Mouse (Mus musculus) stomach, embryonic 16.5 days (tissue): ENCODE data around the gene Aprt. TPM values are rescaled to one million over a fixed set of nuclear protein-coding genes. Genes with fewer than 3 reads are reported as not detected.
"Not testable (repeated sequence)": the region's sequence is repeated elsewhere in the genome, so short reads cannot be mapped to it uniquely, and the experiment has no call there.

Source experiments
- ATAC-seq: fragments of 200-750 bp; cut with Nextera tagmentation; 2 replicates; pipeline ENCODE4 v1.8.0; 2017; ENCODE audit warnings: moderate number of reproducible peaks, moderate TSS enrichment; ENCODE audit not compliant: insufficient read depth, low FRiP score
- H3K27ac ChIP-seq: fragments of 300-500 bp; sonication (generic); 2 replicates; pipeline ENCODE4 v1.5.1; 2014; ENCODE audit warnings: low read length
- H3K27me3 ChIP-seq: fragments of 300-500 bp; sonication (generic); 2 replicates; pipeline ENCODE4 v1.6.1; 2014; ENCODE audit warnings: low read length, control low read depth, mixed read lengths; ENCODE audit not compliant: control insufficient read depth, insufficient read depth
- H3K36me3 ChIP-seq: fragments of 300-500 bp; sonication (generic); 2 replicates; pipeline ENCODE4 v1.6.1; 2014; ENCODE audit warnings: low read length; ENCODE audit not compliant: control insufficient read depth, insufficient read depth
- H3K4me1 ChIP-seq: fragments of 300-500 bp; sonication (generic); 2 replicates; pipeline ENCODE4 v1.6.1; 2014; ENCODE audit warnings: low read length, control low read depth, mixed read lengths; ENCODE audit not compliant: control insufficient read depth, insufficient read depth
- H3K4me2 ChIP-seq: fragments of 300-500 bp; sonication (generic); 2 replicates; pipeline ENCODE4 v1.6.1; 2014; ENCODE audit warnings: low read depth, low read length, mixed read lengths
- H3K4me3 ChIP-seq: fragments of 300-500 bp; sonication (generic); replicated peaks from 2 replicates; pipeline ENCODE4 v1.5.1; 2014; ENCODE audit warnings: mild to moderate bottlenecking, low read length
- H3K9ac ChIP-seq: fragments of 300-500 bp; sonication (generic); 2 replicates; pipeline ENCODE4 v1.6.1; 2014; ENCODE audit warnings: low read length
- H3K9me3 ChIP-seq: fragments of 300-500 bp; sonication (generic); replicated peaks from 2 replicates; pipeline ENCODE4 v1.6.1; 2016; ENCODE audit warnings: low read length, control low read depth; ENCODE audit not compliant: control insufficient read depth
- WGBS: fragments of 180-500 bp; shearing (Covaris S2); extraction: QIAGEN DNeasy Blood & Tissue Kit; methylation state at CpG from one replicate; pipeline ENCODE4 v1.1.7; 2014; 5-methylcytosine and 5-hydroxymethylcytosine counted together
- polyA plus RNA-seq: library from polyadenylated mRNA; unstranded; fragments of >200 nt; fragmentation: Nextera tagmentation; extraction: Ambion mirVana; gene quantifications from 2 replicates; pipeline ENCODE4 v1.2.1, GENCODE M21; 2015

Aprt gene
- polyA plus RNA-seq, 1 experiment from 2014 or later, result 345 TPM

GRCm38 (mm10) chr8:122577116-122577515, 407 bp upstream of the Aprt start:
- Histone ChIP-seq H3K27me3 (no peaks in the 10 kb centered on the region), H3K9me3 (no peaks in the 10 kb centered on the region), H3K9ac (peak overlapping the region; percentile 62), H3K36me3 (peaks cover 7% of the 10 kb centered on the region; the same call in 1 of the 2 replicates), H3K4me3 (peak overlapping the region; percentile 70), H3K4me2 (peak overlapping the region; percentile 91), H3K27ac (no peak overlapping the region; the same call in 1 of the 2 replicates), H3K4me1 (peaks cover 34% of the 10 kb centered on the region)
- ATAC-seq, result no peak
- 19% methylated on average over 10 of the region's 10 CpGs for WGBS

- H3K27ac ChIP-seq, result peak overlapping the region; percentile 82
- H3K9ac ChIP-seq, result peak overlapping the region; percentile 88
- peaks cover 34% of the 10 kb centered on the region for H3K4me1 ChIP-seq
- peak overlapping the region; percentile 91 for H3K4me2 ChIP-seq
- H3K4me3 ChIP-seq, result peak overlapping the region; percentile 70
- ATAC-seq, result peak; percentile 14; the same call in 1 of the 2 replicates
- H3K27me3 ChIP-seq, result no peaks in the 10 kb centered on the region
- peaks cover 16% of the 10 kb centered on the region for H3K36me3 ChIP-seq
- H3K9me3 ChIP-seq, result no peaks in the 10 kb centered on the region
- 14% methylated on average over 21 of the region's 21 CpGs for WGBS
These were observed 718 bp downstream of the Aprt start for GRCm38 (mm10) chr8:122575735-122576647.

GRCm38 (mm10) chr8:122575286-122575685, 1.4 kb downstream of the Aprt start:
- 53% methylated on average over 8 of the region's 8 CpGs for WGBS
- Histone ChIP-seq H3K9ac (peak overlapping the region; percentile 88), H3K4me3 (peak overlapping the region; percentile 70), H3K27me3 (no peaks in the 10 kb centered on the region), H3K36me3 (peaks cover 18% of the 10 kb centered on the region), H3K27ac (peak overlapping the region; percentile 82), H3K4me2 (peak overlapping the region; percentile 91), H3K9me3 (no peaks in the 10 kb centered on the region), H3K4me1 (peaks cover 34% of the 10 kb centered on the region)
- no peak for ATAC-seq

DNA sequence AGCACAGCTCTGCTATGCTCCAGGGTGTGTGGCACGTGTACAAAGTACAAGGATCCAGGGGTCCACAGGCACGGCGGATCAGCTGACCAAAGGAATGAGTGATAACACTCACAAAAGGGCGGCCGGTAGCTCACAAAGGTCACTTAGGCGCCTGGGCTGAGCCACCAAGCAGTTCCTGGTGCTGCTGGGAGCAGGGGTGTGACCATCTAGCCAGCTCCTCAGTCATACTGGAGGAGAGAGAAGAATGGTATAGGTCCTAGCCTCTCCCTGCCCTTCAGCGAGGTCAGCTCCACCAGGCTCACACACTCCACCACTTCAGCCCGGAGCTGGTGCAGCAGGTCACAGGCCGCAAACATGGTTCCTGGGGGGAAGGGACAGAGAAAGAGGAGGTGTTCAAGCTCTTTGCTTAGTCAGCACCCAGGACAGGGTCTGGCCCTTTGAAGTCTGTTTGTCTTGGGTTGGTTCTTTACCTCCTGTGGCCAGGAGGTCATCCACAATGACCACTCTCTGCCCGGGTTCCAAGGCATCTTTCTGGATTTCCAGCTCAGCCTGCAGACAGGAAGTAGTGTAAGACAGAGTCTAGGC, 1.9 kb downstream of the Aprt start:
- H3K9me3 ChIP-seq, result no peaks in the 10 kb centered on the region
- H3K4me1 ChIP-seq, result peaks cover 32% of the 10 kb centered on the region
- peak overlapping the region; percentile 88 for H3K9ac ChIP-seq
- ATAC-seq, result peak; percentile 21
- H3K27me3 ChIP-seq, result no peaks in the 10 kb centered on the region
- H3K4me2 ChIP-seq, result peak overlapping the region; percentile 91
- H3K4me3 ChIP-seq, result peak overlapping the region; percentile 70; the same call in 1 of the 2 replicates
- WGBS, result 26% methylated on average over 10 of the region's 10 CpGs
- H3K36me3 ChIP-seq, result peaks cover 21% of the 10 kb centered on the region
- H3K27ac ChIP-seq, result peak overlapping the region; percentile 82

- WGBS, result 38% methylated on average over 3 of the region's 3 CpGs
- H3K4me3 ChIP-seq, result no peak overlapping the region
- H3K27me3 ChIP-seq, result no peaks in the 10 kb centered on the region
- no peak for ATAC-seq
- H3K4me2 ChIP-seq, result no peak overlapping the region
- no peaks in the 10 kb centered on the region for H3K9me3 ChIP-seq
- H3K27ac ChIP-seq, result peak overlapping the region; percentile 82; the same call in 1 of the 2 replicates
- no peak overlapping the region for H3K9ac ChIP-seq
- H3K36me3 ChIP-seq, result peaks cover 21% of the 10 kb centered on the region
- peaks cover 32% of the 10 kb centered on the region for H3K4me1 ChIP-seq
These were observed 2.4 kb downstream of the Aprt start for GRCm38 (mm10) chr8:122574264-122574663.

DNA sequence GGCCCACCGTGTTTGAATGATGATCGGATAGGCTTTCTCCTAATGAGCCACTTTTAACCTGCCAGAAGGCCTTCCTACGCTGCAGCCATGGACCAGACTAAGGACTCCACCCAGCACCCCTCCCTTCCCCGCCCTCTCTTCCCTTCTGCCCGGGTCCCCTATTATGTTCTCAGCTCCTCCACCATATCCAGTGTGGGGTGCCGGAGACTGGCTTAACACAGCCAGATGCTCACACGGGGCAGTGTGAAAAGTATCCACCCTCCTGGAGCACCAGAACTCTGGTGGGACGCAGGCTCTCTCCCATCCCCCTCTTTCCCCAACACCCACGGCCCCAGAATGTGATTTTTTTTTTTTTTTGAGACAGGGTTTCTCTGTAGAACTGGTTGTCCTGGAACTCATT, 3.1 kb downstream of the Aprt start:
- WGBS, result 55% methylated on average over 9 of the region's 9 CpGs
- no peak for ATAC-seq
- no peak overlapping the region for H3K27ac ChIP-seq
- no peak overlapping the region for H3K4me2 ChIP-seq
- no peaks in the 10 kb centered on the region for H3K9me3 ChIP-seq
- H3K4me1 ChIP-seq, result peaks cover 34% of the 10 kb centered on the region
- H3K27me3 ChIP-seq, result no peaks in the 10 kb centered on the region
- H3K4me3 ChIP-seq, result no peak overlapping the region
- no peak overlapping the region for H3K9ac ChIP-seq
- peaks cover 21% of the 10 kb centered on the region for H3K36me3 ChIP-seq

- H3K27me3 ChIP-seq, H3K4me3 ChIP-seq, H3K9ac ChIP-seq, H3K27ac ChIP-seq, H3K9me3 ChIP-seq, ATAC-seq, H3K4me2 ChIP-seq: not testable (repeated sequence)
- peaks cover 34% of the 10 kb centered on the region for H3K4me1 ChIP-seq
- WGBS, result 51% methylated on average over 4 of the region's 4 CpGs
- H3K36me3 ChIP-seq, result peaks cover 21% of the 10 kb centered on the region
These were observed 3.5 kb downstream of the Aprt start for GRCm38 (mm10) chr8:122573176-122573575.

GRCm38 (mm10) chr8:122572751-122573150, 4.0 kb downstream of the Aprt start:
- no peak for ATAC-seq
- no peaks in the 10 kb centered on the region for H3K9me3 ChIP-seq
- no peaks in the 10 kb centered on the region for H3K27me3 ChIP-seq
- WGBS, result 83% methylated on average over 3 of the region's 3 CpGs
- no peak overlapping the region for H3K27ac ChIP-seq
- H3K36me3 ChIP-seq, result peaks cover 21% of the 10 kb centered on the region
- H3K9ac ChIP-seq, result no peak overlapping the region
- H3K4me1 ChIP-seq, result peaks cover 34% of the 10 kb centered on the region
- H3K4me2 ChIP-seq, result no peak overlapping the region
- no peak overlapping the region for H3K4me3 ChIP-seq

DNA sequence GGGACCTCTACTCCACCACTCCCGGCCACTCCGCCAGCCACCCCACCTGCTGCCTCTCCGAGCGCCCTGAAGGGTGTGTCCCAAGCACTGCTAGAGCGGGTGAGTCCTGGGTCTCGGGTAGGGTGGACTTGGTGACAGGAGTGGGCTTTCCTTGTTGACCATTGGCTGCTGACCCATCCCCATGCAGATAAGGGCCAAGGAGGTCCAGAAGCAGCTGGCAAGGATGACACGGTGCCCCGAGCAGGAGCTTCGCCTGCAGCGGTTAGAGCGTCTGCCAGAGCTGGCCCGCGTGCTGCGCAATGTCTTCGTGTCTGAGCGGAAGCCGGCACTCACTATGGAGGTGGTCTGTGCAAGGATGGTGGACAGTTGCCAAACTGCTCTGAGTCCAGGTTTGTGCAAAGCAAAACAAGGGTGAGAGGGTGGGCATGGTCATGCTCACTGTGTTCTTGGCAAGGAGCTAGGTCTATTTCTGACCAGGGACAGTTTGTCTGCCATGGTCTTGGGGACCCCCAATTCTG, 4.9 kb downstream of the Aprt start:
- Histone ChIP-seq H3K27me3 (no peaks in the 10 kb centered on the region), H3K4me3 (no peak overlapping the region), H3K36me3 (peaks cover 21% of the 10 kb centered on the region), H3K9ac (no peak overlapping the region), H3K4me1 (peaks cover 32% of the 10 kb centered on the region), H3K4me2 (no peak overlapping the region), H3K9me3 (no peaks in the 10 kb centered on the region), H3K27ac (no peak overlapping the region)
- WGBS, result 85% methylated on average over 17 of the region's 17 CpGs
- ATAC-seq, result no peak
